In the genomic region with DNA sequence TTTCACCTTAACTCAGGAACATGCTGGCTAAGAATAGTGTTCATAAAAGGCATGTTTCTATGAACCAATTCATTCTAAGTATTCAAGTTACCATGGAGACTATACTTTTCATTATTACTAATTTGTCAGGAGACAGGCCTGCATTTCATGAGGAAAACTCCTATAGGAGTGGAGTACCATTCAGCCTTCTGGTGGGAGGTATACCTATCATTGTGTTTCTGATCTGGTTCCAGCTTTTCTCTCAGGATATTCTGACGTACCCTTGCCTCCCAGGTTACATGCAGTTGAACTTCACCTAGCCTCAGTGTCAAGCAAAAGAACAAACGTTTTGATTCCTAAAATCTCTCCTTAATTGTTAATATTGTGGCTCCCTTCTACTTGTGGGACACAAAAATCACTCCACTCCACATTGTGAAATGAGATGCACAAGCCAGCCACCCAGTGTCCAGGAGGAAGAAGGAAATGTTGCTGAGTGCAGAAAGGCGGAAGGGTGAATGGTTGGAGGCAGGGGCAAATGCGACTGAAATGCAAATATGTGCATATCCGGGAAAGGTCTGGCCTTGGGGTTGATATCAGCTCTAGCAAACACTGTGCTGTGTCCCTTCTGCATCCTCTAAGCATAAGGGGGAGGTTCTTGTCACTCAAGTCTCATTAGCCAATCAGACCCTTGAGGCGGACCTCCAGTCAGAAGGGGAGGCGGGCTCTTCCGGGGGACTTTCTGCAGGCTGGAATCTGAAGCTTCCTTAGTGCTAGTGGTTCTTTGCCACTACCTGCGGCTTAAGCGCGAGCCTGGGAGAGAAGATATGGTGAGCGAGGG, we compare ENCODE assay signal across 8 mouse cellular contexts. TPM values are rescaled to one million over a fixed set of nuclear protein-coding genes. Genes with fewer than 3 reads are reported as not detected.
DNase-seq lines count a peak whose midpoint lies in the region; ATAC-seq and TF ChIP-seq lines count a peak whose summit lies in the region.

D130040H23Rik (plus strand) TSS at position 695 of the 817 bp plus-strand sequence.

- no peaks in the 10 kb centered on the region for H3K27me3 ChIP-seq in hindbrain, embryonic 10.5 days (ENCODE audit: insufficient read depth, poor library complexity, severe bottlenecking)
- no peaks in the 10 kb centered on the region for H3K27me3 ChIP-seq in lung, postnatal 0 days (replicated peaks; ENCODE audit: insufficient read depth, low read length)

- H3K9me3 ChIP-seq in hindbrain, embryonic 10.5 days = peaks cover 16% of the 10 kb centered on the region; the same call in 1 of the 2 replicates
- no peaks in the 10 kb centered on the region for H3K9me3 ChIP-seq in lung, postnatal 0 days (ENCODE audit: low read length)

- peak within 1 kb of the TSS; percentile 91 for H3K27ac ChIP-seq in hindbrain, embryonic 10.5 days
- H3K27ac ChIP-seq in lung, postnatal 0 days (ENCODE audit: low read length) = no peak within 1 kb of the TSS

- peak; percentile 90 for DNase-seq in NIH3T3 (ENCODE audit: low read depth)
- peak; percentile 79 for DNase-seq in cerebellum, adult 8-10 months
- peak; percentile 80 for DNase-seq in hindbrain, embryonic 10.5 days (ENCODE audit: low spot score)
- DNase-seq in layer of hippocampus, postnatal 10 days (ENCODE audit: low spot score in 2 of 2) = peak; percentile 70 to 81
- peak; percentile 95 for DNase-seq in lung, postnatal 0 days (ENCODE audit: low spot score)
- DNase-seq in ovary, postnatal 10 days (ENCODE audit: low spot score) = peak; percentile 45
- peak; percentile 88 for DNase-seq in thymus, postnatal 0 days (ENCODE audit: low spot score)

- peaks cover 24% of the 10 kb centered on the region for H3K36me3 ChIP-seq in hindbrain, embryonic 10.5 days
- no peaks in the 10 kb centered on the region for H3K36me3 ChIP-seq in lung, postnatal 0 days (ENCODE audit: insufficient read depth, low read length)

- WGBS in hindbrain, embryonic 10.5 days = 8% methylated on average over 12 of the region's 12 CpGs
- WGBS in lung, postnatal 0 days = 7% methylated on average over 12 of the region's 12 CpGs

- peak within 1 kb of the TSS; percentile 72 for H3K4me2 ChIP-seq in lung, postnatal 0 days (replicated peaks; ENCODE audit: low read depth, low read length)

- TF ChIP-seq CTCF in lung, postnatal 0 days (IDR thresholded peaks at IDR 0.05) = 0 out of 2 replicates have a peak, but pooled peaks have one; percentile 11

- peak; percentile 100 for ATAC-seq in frontal cortex, adult (ENCODE audit: low TSS enrichment)
- peak; percentile 100 for ATAC-seq in lung, postnatal 0 days

- H3K4me3 ChIP-seq in hindbrain, embryonic 10.5 days = peak within 1 kb of the TSS; percentile 65
- H3K4me3 ChIP-seq in lung, postnatal 0 days (ENCODE audit: low read depth, low read length) = peak within 1 kb of the TSS; percentile 48

- peaks cover 15% of the 10 kb centered on the region for H3K4me1 ChIP-seq in hindbrain, embryonic 10.5 days (replicated peaks)
- no peaks in the 10 kb centered on the region for H3K4me1 ChIP-seq in lung, postnatal 0 days (ENCODE audit: insufficient read depth, low read depth, low read length)

- no peak for TF ChIP-seq EP300 in lung, postnatal 0 days (IDR thresholded peaks at IDR 0.05)

- peak within 1 kb of the TSS; percentile 47 for H3K9ac ChIP-seq in lung, postnatal 0 days (replicated peaks; ENCODE audit: low read depth)

RNA-seq across cellular contexts. Expression of gene D130040H23Rik, which starts in this region (rescaled TPM):
- 4.7 and 5.6 TPM in 2 replicates for polyA plus RNA-seq in hindbrain, embryonic 10.5 days (2016; fragmentation: Nextera tagmentation; extraction: Ambion mirVana)
- 10 to 100 TPM; 20.9 to 26.3 TPM for total RNA-seq in layer of hippocampus, postnatal 10 days (2021)
- 1.6 and 1.7 TPM in 2 replicates for polyA plus RNA-seq in lung, postnatal 0 days (2015; fragmentation: Nextera tagmentation; extraction: Ambion mirVana)
- polyA plus RNA-seq in thymus, postnatal 0 days (2015; fragmentation: Nextera tagmentation; extraction: Ambion mirVana) = 4.6 and 6.2 TPM in 2 replicates

Comparison
In these comparisons a context has a peak if more than half of its experiments do, and no peak if none do; other contexts are left out.
1. DNase-seq: peak in every context shown above with its lines; median percentile 95 in lung, postnatal 0 days; 90 in NIH3T3; 88 in thymus, postnatal 0 days; 80 in hindbrain, embryonic 10.5 days; 79 in cerebellum, adult 8-10 months; 76 in layer of hippocampus, postnatal 10 days; 45 in ovary, postnatal 10 days.